Mouse (Mus musculus) lung, adult 2 months (tissue): Measurements from ENCODE around the gene Narf. TPM values are rescaled to one million over a fixed set of nuclear protein-coding genes. Genes with fewer than 3 reads are reported as not detected.

ENCODE experiments used
- DNase-seq: peaks from one replicate; pipeline ENCODE4 v3.0.0; 2022
- H3K4me1 ChIP-seq: fragments of 200-500 bp; 2 replicates; pipeline ENCODE4 v1.6.1; 2011; ENCODE audit warnings: low read length; ENCODE audit not compliant: control insufficient read depth, insufficient read depth
- H3K4me3 ChIP-seq: fragments of 200-500 bp; replicated peaks from 2 replicates; pipeline ENCODE3; 2011; ENCODE audit warnings: low read depth, mild to moderate bottlenecking, control low read depth, low read length; ENCODE audit errors: extremely low read depth
- CTCF ChIP-seq: fragments of 200-500 bp; IDR thresholded peaks from 2 replicates; pipeline ENCODE4 v1.5.1; 2011; ENCODE audit warnings: mild to moderate bottlenecking, low read length, control low read depth; ENCODE audit not compliant: insufficient read depth
- POLR2A ChIP-seq: fragments of 200-500 bp; IDR thresholded peaks from 2 replicates; pipeline ENCODE4 v1.6.1; 2011; ENCODE audit warnings: low read depth, mild to moderate bottlenecking, control low read depth, low read length, borderline replicate concordance; ENCODE audit errors: extremely low read depth
- WGBS: fragments of 180-500 bp; shearing (Covaris S2); methylation state at CpG from one replicate; pipeline ENCODE4 v1.1.7; 2018; 5-methylcytosine and 5-hydroxymethylcytosine counted together
- polyA plus RNA-seq: library from polyadenylated mRNA; depleted of rRNA; stranded (reverse); fragments of >200 nt; gene quantifications from 2 replicates; pipeline ENCODE4 v1.2.3, GENCODE M21; 2012

Gene Narf
- polyA plus RNA-seq, 1 experiment: 21.5 TPM

GRCm38 (mm10) chr11:121204161-121205006 lies 32.7 kb upstream of the Narf start, which contains the start of the genes Hexdc and Ogfod3:
Gene Hexdc, plus strand, starts transcription at chr11:121204433.
Gene Ogfod3, minus strand, starts transcription at chr11:121204711.
- TF ChIP-seq POLR2A: peak; percentile 74; the same call in 1 of the 2 replicates
- TF ChIP-seq CTCF: no peak
- under 1% methylated on average over 69 of the region's 70 CpGs for WGBS
- Histone ChIP-seq H3K4me1 (no peaks in the 10 kb centered on the region; the same call in 1 of the 2 replicates), H3K4me3 (peak within 1 kb of the TSS; percentile 95)
- peak; percentile 96 for DNase-seq

- TF ChIP-seq POLR2A: no peak
- no peak for TF ChIP-seq CTCF
- 97% methylated on average over 3 of the region's 3 CpGs for WGBS
- Histone ChIP-seq H3K4me3 (no peak overlapping the region), H3K4me1 (no peaks in the 10 kb centered on the region)
- DNase-seq: no peak
Observed at GRCm38 (mm10) chr11:121216831-121217230, 20.2 kb upstream of the Narf start.

- Histone ChIP-seq H3K4me1 (no peaks in the 10 kb centered on the region), H3K4me3 (no peak overlapping the region)
- 87% methylated on average over 11 of the region's 11 CpGs for WGBS
- no peak for TF ChIP-seq POLR2A
- no peak for TF ChIP-seq CTCF
- DNase-seq: no peak
Observed at GRCm38 (mm10) chr11:121219776-121220175, 17.3 kb upstream of the Narf start.

- no peak for DNase-seq
- WGBS: 87% methylated on average over 5 of the region's 5 CpGs
- no peaks in the 10 kb centered on the region for H3K4me1 ChIP-seq
- TF ChIP-seq POLR2A (no peak), CTCF (no peak)
- H3K4me3 ChIP-seq: no peak overlapping the region
Observed at GRCm38 (mm10) chr11:121220771-121221170, 16.3 kb upstream of the Narf start.

DNA sequence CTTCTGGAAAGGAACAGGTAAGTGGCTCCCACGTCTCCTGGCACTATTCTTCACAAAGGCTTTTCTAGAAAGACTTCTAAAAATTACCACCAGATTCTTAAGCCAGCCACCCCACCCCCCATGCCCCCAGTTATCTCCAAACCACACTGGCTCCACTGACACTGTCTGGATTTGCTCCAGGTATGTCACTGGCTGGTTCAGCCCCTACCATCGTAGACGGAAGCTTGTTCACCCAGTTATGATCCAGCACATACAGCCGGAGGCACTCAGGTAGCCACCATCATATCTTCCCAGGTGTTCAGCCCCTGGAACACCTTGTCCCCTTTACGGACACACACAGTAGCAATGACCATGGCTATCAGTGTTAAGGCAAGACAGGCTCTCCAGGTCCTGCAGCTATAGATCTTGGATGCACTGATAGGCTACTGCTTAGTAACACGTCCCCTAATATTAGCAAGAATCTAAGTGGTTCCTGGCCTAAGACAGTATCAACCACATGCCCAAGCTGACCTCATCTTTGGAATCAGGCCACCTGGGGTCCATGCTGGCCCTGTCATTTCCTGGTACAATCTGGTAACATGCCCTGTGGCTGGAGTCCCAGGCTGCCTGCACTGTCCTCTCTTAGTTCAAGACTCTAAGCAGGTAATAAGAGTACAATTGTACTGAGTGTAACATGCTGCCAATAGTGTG lies 15.6 kb upstream of the Narf start:
- no peak for DNase-seq
- TF ChIP-seq CTCF (no peak), POLR2A (no peak)
- WGBS: 81% methylated on average over 6 of the region's 6 CpGs
- Histone ChIP-seq H3K4me3 (no peak overlapping the region), H3K4me1 (no peaks in the 10 kb centered on the region)

DNA sequence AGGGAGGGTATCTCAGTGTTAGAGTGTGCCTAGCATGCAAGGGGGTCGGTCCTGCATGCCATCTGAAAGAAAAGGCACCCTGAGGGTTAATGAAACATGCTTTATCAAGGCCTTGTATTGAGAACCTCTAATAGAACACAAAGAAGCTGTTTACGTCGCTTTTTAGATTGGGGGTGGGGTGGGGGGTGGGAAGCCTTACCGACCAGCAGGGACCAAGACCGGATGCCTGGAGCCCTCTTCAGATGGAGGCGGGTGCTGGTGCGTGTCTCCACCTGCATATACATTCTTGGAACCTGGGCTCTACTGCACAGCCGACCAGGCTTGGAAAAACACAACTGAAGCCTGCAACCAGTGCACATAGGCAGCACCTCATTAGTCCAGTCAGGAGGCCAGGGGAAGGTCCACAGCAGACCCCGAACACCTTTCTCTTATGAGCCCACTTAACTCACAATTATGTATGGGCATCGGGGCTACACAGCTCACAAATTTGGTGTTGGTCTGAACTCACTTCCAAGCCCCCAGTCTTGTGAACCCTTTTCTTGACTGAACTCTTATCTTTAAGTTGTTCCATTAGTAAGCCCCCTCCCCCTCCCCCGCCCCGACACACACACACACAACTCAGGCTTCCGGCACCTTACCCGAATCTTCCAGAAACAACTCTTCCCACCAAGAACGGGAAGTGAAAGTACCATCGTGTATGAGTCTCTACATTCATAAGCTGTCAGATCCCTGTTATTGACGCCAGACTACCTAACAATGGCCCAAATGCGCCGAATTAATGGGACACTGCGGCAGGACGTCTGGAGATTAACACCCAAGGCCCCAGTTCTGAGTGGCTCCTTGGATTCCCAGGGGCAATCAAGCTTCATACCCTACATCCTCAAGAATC lies 8.7 kb upstream of the Narf start:
- H3K4me1 ChIP-seq: peaks cover 7% of the 10 kb centered on the region
- peak overlapping the region; percentile 66 for H3K4me3 ChIP-seq
- 10% methylated on average over 21 of the region's 21 CpGs for WGBS
- DNase-seq: no peak
- TF ChIP-seq CTCF (no peak), POLR2A (no peak)

GRCm38 (mm10) chr11:121229018-121229439 lies 8.0 kb upstream of the Narf start, which contains the start of gene Cybc1:
Gene Cybc1, minus strand, starts transcription at chr11:121229322.
- peak; percentile 80 for DNase-seq
- WGBS: under 1% methylated on average over 23 of the region's 23 CpGs

GRCm38 (mm10) chr11:121231191-121231590 lies 5.9 kb upstream of the Narf start:
- H3K4me1 ChIP-seq: peaks cover 7% of the 10 kb centered on the region
- DNase-seq: no peak
- 80% methylated on average over 4 of the region's 4 CpGs for WGBS
- TF ChIP-seq POLR2A (no peak), CTCF (no peak)
- no peak overlapping the region for H3K4me3 ChIP-seq

More at GRCm38 (mm10) chr11:121229018-121229439, 8.0 kb upstream of the Narf start, which contains the start of gene Cybc1:
- peak within 1 kb of the TSS; percentile 66 for H3K4me3 ChIP-seq
- peaks cover 7% of the 10 kb centered on the region for H3K4me1 ChIP-seq
- TF ChIP-seq POLR2A (peak; percentile 47; the same call in 1 of the 2 replicates), CTCF (no peak)
